Mouse (Mus musculus) embryo, embryonic 11 days (tissue): ENCODE data around the gene Zfyve28.

Source experiments
- DNase-seq: peaks from one replicate; pipeline ENCODE4 v3.0.0-alpha.2; 2015

Zfyve28 gene

DNA sequence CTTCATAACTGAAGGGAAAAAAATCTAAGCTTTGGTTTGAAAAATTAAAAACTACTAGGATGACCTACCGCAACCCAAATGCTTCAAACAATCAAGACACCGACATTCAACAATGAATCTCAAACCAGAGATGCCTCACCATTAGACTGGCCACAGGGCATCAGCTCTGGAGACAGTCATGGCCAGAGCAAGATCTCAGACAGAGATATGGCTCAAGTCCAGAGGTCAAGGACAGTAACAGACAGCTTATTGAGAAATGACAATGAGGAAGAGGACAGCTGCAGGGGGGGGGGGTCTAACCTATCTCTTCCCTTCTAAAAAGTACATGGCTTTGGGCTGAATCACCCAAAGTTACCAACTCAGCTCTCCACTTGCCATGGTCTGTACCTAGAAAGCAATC, 3.0 kb downstream of the Zfyve28 start:
- DNase-seq = no peak

DNA sequence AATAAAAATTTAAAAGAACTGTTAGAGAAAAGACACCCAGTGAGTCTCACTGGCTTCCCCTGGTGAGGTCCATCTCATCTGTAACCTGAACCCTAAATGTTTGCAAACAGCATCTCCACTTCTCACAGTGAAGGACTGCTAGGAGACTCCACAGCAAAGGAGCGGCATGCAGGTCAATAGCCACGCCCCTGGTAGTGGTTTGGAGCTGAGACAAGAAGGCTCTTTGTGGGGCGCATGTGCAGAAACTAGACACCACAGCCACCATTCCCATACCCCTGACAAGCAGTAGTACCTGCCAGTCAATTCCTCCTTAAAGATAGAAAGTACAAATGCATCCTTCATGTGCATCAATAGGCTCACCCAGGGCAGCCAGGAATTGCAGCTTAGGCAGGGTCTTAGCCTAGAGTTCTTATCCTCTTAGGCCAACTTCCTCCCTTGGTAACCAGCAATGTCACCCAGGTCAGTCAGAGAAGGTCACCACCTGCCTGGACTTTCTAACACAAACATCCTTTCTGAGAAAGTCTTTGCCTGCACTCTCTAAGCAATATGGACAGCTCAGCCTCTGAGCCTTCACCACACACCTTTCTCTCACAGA, 4.0 kb downstream of the Zfyve28 start:
- DNase-seq = no peak

DNA sequence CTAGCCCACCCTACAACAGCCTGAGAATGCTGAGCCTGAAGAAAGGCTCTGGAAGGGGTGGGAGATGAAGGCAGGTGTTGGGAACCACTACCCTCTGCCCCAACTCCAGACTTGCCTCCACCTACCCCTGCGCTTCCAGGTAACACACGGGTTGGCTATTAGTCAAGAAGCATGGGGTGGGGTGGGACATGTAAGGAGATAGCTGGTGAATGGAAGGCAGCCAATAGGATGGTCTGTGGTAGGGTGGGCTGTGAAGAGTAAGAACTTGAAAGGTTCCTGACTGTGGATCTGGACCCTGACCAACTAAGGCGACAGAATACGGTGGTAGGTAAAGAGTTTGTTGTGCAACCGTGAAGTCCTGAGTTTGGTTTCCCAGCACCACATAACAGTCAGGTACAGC, 4.9 kb downstream of the Zfyve28 start:
- no peak for DNase-seq

DNA sequence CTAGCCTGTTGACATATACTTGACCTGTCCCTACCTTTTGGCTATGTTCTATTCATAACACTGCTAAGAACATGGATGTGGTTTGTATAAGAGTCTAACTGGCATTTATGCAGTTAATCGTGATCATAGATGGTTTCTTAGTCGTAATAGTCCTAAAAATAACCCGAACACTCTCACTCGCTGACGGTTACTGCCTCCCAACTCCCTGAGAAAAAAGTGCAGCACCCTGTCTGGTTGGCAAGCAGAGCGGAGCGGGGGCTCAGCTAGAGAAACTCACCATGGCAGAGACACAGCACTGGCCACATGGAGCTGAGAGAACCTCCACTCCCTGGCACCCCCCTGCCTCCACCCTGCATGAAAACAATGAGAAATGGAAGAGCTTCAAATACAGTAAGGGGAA, 7.3 kb downstream of the Zfyve28 start:
- no peak for DNase-seq

DNA sequence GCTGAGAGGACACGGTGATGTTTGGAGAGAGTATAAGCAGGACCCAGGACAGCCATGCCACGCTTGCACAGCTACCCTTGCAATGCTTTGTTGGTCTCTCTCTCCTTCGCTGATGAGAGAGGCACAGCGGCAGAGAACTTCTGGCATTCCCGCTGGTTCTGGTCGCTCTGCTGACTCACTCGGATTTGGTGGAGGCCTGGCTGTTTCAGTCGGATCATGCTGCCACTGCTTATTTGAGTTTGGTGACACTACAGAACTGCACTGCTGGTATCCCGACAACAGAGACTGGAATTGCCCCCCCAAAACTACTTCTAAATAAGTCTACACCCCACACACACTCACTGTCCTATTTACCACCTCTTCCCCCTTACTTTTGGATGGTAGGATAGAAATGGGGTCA, 9.0 kb downstream of the Zfyve28 start:
- no peak for DNase-seq

DNA sequence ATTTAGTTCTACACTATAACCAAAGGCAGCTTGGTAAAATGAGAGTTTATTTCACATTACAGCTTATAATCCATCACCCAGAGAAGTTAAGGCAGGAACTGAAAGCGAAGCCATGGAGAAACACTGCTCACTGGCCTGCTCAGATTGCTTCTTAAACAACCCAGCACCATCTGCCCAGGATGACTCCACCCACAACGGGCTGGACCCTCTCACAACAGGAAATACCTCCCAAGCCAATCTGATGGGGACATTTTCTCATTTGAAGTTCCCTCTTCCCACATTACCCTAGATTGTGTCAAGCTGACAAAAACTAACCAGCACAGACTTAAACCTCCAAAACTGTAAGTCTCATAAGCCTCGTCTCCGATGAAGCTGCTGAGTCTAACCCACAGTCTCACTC, 10.2 kb downstream of the Zfyve28 start:
- no peak for DNase-seq

DNA sequence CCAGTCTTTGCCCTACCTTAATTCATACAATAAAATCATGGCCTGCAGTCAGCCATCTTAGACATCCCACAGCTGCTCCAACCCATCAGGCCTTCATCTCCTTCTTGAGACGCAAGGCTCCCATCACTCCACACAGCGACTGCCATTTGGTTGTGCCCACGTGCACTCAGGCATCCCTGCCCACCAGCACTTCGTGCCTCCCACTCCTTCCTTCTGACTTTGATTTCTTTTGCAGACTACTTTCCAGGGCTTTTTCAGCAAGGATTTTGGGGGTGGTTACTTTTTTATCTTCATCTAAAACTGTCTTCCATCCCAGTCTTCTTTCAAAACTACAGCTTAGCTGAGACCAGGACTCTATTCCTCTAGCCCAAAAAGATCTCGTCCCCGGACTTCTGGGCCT, 11.5 kb downstream of the Zfyve28 start:
- no peak for DNase-seq

DNA sequence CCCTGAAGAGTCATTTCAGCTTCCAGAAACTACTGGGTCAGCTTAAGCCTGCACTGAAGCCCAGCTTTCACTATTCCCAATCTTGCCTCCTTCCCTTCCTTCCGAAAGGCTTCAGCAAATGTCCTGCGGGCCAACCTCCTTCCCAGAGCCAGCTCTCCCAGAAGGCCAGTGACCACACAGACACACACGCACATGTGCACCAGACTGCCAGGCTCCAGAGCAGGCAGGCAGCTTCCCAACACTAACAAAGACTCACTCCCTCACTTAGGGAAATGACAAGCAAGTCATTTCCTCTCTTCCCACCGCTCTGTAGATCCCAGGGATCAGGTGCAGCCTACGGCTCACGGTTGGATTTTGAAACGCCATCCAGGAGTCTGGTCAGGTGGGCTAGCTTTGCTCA, 12.1 kb downstream of the Zfyve28 start:
- no peak for DNase-seq

DNA sequence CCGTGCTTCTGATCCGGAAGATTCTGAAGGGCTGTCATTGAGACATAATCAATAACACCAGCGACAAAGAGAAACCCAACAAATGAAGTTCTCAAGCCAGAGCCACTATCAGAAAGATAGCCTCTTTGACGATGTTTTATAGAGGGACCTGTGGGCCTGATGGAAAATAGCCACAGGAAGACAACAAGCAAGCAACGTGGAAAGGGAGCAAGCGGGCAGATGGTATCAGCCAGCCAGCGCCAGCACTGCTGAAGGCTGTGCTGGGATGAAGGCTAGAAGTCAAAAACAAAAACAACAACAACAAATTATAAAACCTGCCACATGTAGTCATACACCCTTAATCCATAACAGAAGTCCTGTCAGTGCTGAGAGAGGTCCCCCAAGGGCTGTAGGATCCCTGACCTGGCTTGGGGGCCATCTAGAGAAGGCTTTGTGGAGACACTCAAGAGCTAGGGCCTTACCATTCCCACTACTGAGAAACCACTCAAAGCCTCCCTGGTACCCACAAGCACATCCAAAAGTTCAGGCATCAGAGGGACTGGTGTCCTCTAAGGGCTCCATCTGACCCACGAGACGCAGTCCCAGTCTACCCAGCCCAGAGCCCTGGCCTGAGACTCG, 13.5 kb downstream of the Zfyve28 start:
- DNase-seq = no peak

DNA sequence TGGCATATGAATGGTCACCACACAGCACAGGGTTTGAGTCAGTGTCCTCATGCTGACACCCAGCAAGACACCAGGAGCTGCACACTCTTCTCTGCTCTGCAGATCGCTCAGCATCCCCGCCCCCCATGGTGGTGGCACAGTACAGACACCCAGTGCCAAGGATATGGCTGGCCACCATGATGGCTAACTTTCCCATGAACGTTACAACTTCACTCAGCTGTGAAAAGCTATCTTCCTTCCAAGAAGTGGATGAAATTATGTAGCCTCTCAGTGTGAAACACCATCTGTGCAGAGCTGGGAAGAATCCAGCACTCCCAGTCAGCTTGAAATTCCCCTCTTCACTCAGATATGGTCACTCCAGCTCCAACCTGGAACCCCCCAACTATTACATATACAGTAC, 14.0 kb downstream of the Zfyve28 start:
- DNase-seq = no peak

DNA sequence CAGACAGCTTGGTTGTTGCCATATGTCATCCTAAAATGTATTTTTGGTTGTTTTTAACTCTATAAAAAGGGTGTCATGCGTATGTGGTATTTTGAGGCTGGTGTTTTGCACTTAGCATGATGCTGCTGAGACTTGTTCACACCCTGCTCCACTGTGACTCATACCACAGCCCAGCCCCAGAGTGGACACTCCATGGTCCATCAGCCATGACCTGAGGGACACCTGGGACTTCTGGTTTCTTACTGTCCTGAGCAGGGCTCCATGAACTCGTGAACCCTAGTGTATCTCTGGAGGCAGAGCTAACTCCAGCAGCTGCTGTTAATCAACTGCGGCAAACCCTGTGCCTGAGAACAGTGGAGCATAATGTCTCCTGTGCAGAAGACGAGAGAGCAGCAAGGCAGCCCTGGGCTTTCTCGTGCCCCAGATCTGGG, 15.0 kb downstream of the Zfyve28 start:
- no peak for DNase-seq

DNA sequence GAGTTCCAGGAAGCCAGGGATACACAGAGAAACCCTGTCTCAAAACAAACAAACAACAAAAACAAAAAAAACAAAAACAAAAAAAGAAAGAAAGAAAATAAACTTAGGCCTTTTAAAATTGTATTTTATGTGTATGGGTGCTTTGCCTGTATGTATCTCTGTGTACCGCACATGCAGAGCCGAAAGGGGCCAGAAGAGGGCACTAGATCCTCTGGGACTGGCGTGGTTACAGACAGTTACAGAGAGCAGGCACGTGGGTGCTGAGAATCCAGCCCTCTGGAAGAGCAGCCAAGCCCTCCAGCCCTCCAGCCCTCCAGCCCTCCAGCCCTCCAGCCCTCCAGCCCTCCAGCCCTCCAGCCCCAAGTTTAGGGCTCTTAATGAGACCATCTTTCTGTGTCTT, 16.5 kb downstream of the Zfyve28 start:
- peak; percentile 47 for DNase-seq

DNA sequence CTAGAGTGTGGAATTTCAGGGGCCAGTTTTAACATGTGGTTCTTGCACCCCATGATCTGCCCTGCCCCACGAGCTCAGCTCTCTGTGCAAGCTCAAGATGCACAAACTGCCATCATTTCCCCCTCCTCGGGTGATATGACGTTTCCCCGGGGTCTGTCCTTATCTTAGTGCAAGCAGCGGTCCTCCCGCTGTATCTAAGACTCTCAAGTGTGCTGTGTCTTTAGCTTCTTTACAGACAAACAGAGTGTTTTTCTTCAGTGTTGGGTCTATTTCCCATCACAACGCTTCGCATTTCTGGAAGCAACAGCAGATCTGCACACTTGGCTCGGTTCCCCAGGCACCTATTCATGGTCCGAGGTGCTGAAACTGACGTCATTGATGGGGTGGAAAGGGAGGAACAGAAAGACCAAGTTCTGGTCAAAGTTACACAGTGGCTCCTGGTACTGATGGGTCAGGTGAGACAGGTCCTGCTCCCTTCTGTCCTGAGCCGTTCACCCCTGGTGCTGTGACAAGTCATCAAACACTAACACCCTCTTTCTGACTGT, 18.3 kb downstream of the Zfyve28 start:
- DNase-seq = no peak

DNA sequence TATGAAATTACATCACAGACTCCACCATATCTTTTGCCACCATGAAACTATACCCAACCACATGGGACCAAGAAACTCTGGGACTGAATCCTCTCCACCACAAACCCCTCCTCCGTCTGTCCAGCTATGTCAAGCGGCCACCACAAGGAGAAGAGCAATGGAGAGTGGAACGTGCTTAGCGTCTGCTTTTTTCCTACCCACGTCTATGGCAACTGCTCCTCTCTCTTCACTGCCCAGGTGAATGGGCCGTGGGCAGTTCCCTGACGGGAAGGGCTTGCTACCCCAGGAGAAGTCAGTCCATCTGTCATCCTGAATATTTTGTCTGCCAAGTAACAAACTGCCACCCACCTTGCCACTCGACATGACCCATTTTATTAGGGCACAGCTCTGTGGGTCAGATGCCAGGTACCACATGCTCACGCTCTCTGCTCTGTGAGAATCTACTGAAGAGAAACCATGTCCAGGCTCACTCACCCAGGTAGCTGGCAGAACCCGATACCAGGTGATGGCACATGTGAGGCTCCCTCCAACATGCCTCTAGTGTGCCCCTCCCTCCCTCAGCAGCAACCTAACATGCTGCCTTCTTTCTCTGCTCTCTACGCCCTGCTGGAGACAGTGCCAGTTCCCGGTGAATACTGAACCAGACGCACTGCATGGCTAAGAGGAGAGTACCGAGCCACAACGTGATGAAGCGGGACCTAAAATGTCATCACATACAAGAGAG, 18.9 kb downstream of the Zfyve28 start:
- no peak for DNase-seq

DNA sequence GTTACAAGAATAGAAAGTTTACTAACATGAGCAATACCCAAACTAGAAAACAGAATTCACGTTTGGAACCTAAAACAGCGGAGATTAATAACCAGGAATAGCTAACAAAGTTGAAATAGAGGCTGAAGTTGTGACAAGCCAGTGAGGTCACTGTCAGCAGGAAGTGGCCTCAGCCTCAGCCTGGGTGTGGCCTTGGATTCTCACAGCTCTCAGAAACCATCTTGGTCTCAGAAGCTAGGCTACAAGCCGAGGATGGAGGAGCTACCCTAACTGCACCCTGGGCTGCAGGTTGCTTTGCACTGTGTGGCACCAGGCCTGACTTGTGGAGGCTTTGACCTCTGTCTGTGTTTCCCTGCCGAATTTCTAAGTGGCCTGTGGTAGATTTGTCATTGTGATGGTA, 22.2 kb downstream of the Zfyve28 start:
- no peak for DNase-seq

DNA sequence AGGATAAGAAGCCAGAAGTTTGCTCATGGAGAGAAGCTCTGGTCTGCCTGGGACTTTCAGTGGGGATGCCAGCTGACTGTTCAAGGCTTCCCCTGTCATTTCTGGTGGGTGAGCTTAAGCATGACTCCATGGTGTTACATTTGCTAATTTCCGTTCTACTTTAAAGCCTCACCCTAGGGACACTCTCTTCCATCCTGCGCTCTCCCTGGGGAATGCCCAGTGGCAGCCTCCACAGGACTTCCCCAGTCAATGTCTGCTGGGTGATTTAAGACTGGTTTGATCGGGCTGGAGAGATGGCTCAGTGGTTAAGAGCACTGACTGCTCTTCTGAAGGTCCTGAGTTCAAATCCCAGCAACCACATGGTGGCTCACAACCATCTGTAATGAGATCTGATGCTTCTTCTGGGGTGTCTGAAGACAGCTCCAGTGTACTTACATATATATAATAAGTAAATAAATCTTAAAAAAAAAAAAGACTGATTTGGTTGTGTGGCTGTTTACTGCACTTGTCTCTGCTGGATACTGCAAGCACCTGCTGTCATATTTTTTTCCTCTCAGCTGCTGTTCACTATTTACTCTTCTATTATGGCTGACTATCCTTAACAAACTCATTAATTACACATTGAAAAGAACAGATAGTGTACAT, 29.0 kb downstream of the Zfyve28 start:
- DNase-seq = no peak

DNA sequence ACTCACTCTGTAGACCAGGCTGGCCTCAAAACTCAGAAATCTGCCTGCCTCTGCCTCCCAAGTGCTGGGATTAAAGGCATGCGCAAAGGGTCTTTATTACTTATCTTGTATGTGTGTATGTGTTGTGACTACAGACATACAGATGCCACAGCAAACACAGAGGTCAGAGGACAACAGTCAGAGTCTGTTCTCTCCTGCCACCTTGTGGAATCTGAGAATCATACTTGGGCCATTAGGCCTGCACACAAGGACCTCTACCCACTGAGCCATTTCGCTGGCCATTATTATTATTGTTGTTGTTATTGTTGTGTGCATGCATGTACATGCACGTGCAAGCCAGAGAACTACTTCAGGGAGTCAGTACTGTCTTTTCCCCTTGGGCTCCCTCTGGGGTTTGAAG, 33.1 kb downstream of the Zfyve28 start:
- DNase-seq = peak; percentile 24

DNA sequence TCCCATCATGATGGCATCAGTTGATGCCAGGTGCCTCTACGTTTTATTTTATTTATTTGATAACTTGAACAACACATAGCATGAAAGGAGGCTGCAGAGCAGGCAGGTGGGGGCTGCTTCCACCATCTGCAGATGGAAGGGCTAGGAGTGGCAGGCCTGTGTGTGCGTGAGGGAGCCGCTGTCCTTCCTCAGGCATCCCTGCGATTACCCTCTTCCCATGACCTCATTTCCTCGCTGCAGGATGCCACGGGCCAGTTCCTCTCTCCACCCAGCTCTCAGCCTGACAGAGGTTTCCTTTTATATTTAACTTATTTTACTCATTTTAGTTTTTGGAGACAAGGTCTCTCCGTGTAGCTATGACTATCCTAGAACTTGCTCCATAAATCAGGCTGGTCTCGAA, 33.9 kb downstream of the Zfyve28 start:
- no peak for DNase-seq

DNA sequence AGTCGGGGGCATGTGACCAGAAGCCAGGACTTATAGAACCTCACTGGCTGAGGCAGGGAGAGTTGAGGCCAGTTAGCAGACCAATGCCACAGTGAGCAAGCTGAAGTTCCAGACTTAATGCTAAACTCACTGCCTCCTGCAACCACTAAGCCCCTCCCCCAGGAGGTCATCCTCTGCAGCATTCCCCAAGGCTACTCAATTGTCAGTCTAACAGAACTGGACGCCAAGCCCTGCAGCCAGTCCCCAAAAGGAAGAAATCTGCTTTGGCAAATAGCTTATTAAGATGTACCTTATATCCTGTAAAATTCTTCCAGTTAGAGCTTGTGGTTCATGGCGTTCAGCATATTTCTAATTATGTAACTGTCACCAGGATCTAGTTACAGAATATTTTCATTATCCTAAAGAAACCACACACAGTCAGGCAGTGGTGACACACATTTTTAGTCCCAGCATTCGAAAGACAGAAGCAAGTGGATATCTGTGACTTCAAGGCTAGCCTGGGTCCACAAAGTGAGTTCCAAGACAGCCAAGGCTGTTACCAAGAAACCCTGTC, 35.2 kb downstream of the Zfyve28 start:
- DNase-seq = peak; percentile 13

DNA sequence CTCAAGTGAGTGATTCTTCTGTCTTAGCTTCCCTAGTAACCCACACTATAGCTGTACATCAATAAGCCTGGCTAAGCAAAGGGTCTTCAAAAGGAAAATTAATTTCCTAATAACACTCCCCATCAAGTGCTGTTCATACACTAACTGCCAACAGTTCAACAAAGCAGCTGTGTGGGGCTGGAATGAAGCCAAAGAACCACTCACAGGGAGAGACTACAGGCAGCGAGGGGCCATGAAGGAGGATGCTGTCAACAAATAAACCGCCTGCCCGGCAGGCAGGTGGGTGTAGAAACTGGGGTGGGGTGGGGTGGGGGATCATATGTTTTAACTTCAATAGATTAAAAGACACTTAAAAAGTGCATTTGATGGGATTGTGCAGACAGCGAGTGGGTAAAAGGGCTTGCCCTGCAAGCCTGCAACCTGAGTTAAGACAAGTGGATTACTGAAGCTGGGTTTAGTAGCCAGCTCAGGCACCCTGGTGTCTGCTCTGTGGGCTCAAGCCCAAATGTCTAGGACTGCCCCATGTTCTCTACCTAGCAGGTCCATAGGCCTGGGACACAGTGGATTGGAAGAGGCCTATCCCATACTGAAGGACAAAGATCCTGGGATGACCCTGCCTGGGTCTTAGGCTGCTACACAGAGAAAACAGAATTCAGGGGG, 35.8 kb downstream of the Zfyve28 start:
- peak; percentile 19 for DNase-seq

DNA sequence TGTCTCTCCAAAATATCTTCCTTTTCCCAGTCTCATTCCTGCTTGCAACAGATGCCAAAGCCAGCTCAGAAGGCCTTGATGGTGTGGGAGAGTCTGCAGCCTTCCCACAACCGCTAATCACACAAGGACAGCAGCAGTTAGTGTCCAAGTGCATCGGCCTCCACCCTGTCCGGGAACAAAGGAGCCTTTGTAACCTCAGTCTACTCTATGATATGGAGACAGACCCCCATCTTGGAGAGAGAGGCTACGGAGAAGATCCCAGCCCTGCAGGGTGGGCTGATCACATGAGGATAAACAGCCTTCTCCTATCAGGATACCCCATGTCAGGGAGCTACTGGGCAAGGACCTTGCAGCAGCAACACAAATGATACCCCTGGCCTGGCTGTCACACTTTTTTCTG, 36.5 kb downstream of the Zfyve28 start:
- DNase-seq = peak; percentile 19

DNA sequence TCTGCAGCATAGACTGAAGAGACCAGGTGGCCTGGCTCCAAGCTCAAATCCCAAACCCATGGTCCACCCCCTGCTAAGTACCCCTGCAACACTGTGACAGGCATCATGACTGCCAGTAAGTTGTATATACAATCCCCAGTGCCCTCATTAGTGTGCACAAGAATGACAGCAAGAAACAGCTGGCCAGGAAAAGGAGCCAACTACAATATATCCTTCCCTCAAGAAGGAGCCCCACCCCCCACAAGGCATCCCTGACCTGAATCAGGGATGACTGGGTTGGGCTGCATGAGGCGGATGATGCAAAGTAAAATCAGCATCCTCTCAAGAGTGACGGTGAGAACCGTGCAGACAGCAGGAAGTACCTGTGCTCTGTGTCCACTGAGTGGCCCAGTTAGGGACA, 38.2 kb downstream of the Zfyve28 start:
- peak; percentile 18 for DNase-seq

DNA sequence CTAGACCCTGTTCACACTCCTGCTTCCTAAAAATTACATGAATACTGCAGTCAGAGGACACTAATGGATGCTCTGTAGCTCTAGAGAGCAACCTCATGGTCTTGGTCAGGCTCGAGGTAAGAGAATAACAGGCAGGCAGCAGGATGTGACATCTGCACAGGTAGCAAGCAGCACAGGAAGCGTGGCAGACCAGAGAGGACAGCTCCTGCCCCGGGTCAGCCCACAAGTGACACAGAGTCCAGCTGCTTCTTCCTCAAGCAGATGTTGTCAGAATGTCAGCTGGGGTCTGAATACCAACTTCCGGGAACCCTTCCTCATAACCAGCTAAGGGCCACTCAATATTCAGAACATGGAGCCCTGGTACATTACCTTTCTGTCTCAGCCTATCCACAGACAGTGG, 39.1 kb downstream of the Zfyve28 start:
- no peak for DNase-seq
